Mouse (Mus musculus): ENCODE measurements around the gene Dkk2.

GRCm38 (mm10) chr3:132168911-132169310 is 83.8 kb downstream of the Dkk2 start:
- TF ChIP-seq GATA1 (IDR thresholded peaks at IDR 0.05; ENCODE audit: borderline replicate concordance, low read length) = no peak
- TF ChIP-seq FLI1 (IDR thresholded peaks at IDR 0.05; ENCODE audit: low read length) = no peak

Data from megakaryocyte, embryonic 14.5 days (primary cell).